Mouse (Mus musculus): Measurements from ENCODE around the gene Gpx4.

GRCm38 (mm10) chr10:80032799-80033480 lies 14.0 kb upstream of the Gpx4 start:
- TF ChIP-seq CTCF (IDR thresholded peaks at IDR 0.05; ENCODE audit: borderline replicate concordance, extremely low read depth, insufficient read depth, insufficient read length) (no peak), POLR2A (IDR thresholded peaks at IDR 0.05; ENCODE audit: borderline replicate concordance, extremely low read depth, insufficient read depth, insufficient read length, poor library complexity, severe bottlenecking) (no peak)

Measured in brain, embryonic 14.5 days (tissue).